Mouse (Mus musculus) kidney, postnatal 0 days (tissue): ENCODE measurements at regions not wholly inside any gene's neighbourhood (a gene's known extent, or its start where the extent isn't known, plus 50 kb on each side); places are given as distances from the start of the nearest gene placed in this dataset.

Experiments used
- ATAC-seq: fragments of 200-750 bp; cut with Nextera tagmentation; replicated peaks from 2 replicates; pipeline ENCODE4 v1.8.0; 2017; ENCODE audit warnings: low read depth, moderate number of reproducible peaks, moderate TSS enrichment, moderate library complexity; ENCODE audit not compliant: low FRiP score
- DNase-seq: peaks from one replicate; pipeline ENCODE4 v3.0.0-alpha.2; 2016; ENCODE audit warnings: low spot score
- H3K27ac ChIP-seq: fragments of 300-500 bp; sonication (generic); 2 replicates; pipeline ENCODE4 v1.5.1; 2014; ENCODE audit warnings: mild to moderate bottlenecking
- H3K27me3 ChIP-seq: fragments of 300-500 bp; sonication (generic); 2 replicates; pipeline ENCODE4 v1.6.1; 2014; ENCODE audit warnings: low read length, mixed read lengths; ENCODE audit not compliant: insufficient read depth
- H3K36me3 ChIP-seq: fragments of 300-500 bp; sonication (generic); 2 replicates; pipeline ENCODE4 v1.6.1; 2014; ENCODE audit warnings: low read length, mixed read lengths; ENCODE audit not compliant: insufficient read depth
- H3K4me1 ChIP-seq: fragments of 300-500 bp; sonication (generic); replicated peaks from 2 replicates; pipeline ENCODE4 v1.6.1; 2014; ENCODE audit warnings: antibody characterized with exemption, low read length, mixed read lengths; ENCODE audit not compliant: insufficient read depth
- H3K4me2 ChIP-seq: fragments of 300-500 bp; sonication (generic); 2 replicates; pipeline ENCODE4 v1.6.1; 2014; ENCODE audit warnings: mild to moderate bottlenecking, low read length, moderate library complexity, mixed read lengths
- H3K4me3 ChIP-seq: fragments of 300-500 bp; sonication (generic); replicated peaks from 2 replicates; pipeline ENCODE4 v1.5.1; 2014; ENCODE audit warnings: low read depth, low read length
- H3K9ac ChIP-seq: fragments of 300-500 bp; sonication (generic); 2 replicates; pipeline ENCODE4 v1.6.1; 2014; ENCODE audit warnings: low read depth, low read length
- H3K9me3 ChIP-seq: fragments of 300-500 bp; sonication (generic); replicated peaks from 2 replicates; pipeline ENCODE4 v1.6.1; 2016; ENCODE audit warnings: low read length, inconsistent platforms, mixed read lengths
- CTCF ChIP-seq: IDR thresholded peaks from 2 replicates; pipeline ENCODE4 v1.5.1; 2016; ENCODE audit warnings: antibody characterized with exemption, low read depth, mild to moderate bottlenecking, moderate library complexity
- WGBS: fragments of 180-500 bp; shearing (Covaris S2); extraction: QIAGEN DNeasy Blood & Tissue Kit; methylation state at CpG from one replicate; pipeline ENCODE4 v1.1.7; 2014; 5-methylcytosine and 5-hydroxymethylcytosine counted together

DNA sequence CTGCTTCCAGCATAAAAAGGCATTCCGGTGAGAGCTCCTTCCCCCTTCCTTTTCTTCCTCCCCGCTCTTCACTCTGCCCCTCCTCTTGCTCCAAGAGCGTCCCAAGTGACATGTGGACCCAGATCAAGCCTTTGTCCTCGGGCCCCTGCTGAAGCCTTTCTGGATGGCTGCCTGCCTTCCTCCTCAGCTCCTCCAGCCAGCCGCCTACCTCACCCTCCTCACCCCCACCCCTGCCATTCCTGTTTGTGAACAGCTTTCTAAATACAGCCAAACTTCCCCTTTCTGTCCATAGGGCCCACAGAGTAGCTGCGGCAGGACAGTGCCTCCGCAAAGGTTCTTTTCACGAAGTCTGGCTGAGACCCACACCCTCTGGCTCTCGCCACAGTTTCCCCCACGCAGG lies 87.2 kb downstream of the Zfp36l2 start:
- ATAC-seq (no peak), DNase-seq (no peak)
- Histone ChIP-seq H3K27me3 (no peaks in the 10 kb centered on the region), H3K27ac (no peak overlapping the region), H3K9me3 (no peaks in the 10 kb centered on the region), H3K4me3 (no peak overlapping the region), H3K4me1 (peaks cover 17% of the 10 kb centered on the region; the same call in 1 of the 2 replicates), H3K9ac (no peak overlapping the region), H3K4me2 (no peak overlapping the region), H3K36me3 (no peaks in the 10 kb centered on the region)
- no peak for TF ChIP-seq CTCF
- 37% methylated on average over 10 of the region's 10 CpGs for WGBS

- DNase-seq (no peak), ATAC-seq (0 out of 2 replicates have a peak, but pooled peaks have one; percentile 11)
- Histone ChIP-seq H3K9me3 (no peaks in the 10 kb centered on the region), H3K4me1 (peaks cover 17% of the 10 kb centered on the region; the same call in 1 of the 2 replicates), H3K9ac (no peak overlapping the region), H3K27me3 (no peaks in the 10 kb centered on the region), H3K4me2 (no peak overlapping the region), H3K36me3 (no peaks in the 10 kb centered on the region), H3K4me3 (no peak overlapping the region), H3K27ac (no peak overlapping the region)
- WGBS, result 68% methylated on average over 9 of the region's 9 CpGs
- TF ChIP-seq CTCF, result no peak
Observed at GRCm38 (mm10) chr17:84099737-84100136, 88.0 kb downstream of the Zfp36l2 start.

DNA sequence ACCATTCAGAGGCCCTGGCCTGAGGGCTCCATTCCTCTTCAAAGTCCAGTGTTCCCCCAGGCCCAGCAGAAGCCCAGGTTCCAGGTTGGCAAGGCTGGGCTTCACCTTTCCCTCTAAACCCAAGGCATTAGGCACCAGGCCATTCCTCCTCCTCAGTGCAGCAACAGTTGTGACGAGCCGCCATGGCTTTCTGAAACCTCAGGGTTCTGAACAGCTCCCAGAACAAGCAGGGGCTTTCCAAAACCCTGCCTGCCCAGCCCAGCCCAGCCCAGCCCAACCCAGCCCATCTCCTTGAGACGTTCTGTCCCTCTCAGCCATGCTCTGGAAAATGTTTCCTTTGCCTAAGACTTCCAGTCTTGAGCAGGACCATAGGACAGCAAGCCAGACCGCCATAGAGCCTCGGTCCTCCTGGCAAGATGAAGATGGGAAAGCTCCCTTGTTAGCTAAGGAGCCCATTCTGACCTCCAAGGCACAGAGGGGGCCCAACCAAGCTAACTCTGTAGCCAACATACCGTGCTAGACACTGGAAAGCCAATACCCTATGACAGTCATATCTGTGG lies 89.8 kb downstream of the Zfp36l2 start:
- no peak for ATAC-seq
- Histone ChIP-seq H3K36me3 (no peaks in the 10 kb centered on the region), H3K9ac (no peak overlapping the region), H3K4me2 (no peak overlapping the region), H3K4me1 (peaks cover 17% of the 10 kb centered on the region; the same call in 1 of the 2 replicates), H3K9me3 (no peaks in the 10 kb centered on the region), H3K27me3 (no peaks in the 10 kb centered on the region), H3K27ac (no peak overlapping the region), H3K4me3 (no peak overlapping the region)
- 88% methylated on average over 6 of the region's 6 CpGs for WGBS
- no peak for DNase-seq
- no peak for TF ChIP-seq CTCF

- H3K9ac ChIP-seq, result no peak overlapping the region
- no peaks in the 10 kb centered on the region for H3K9me3 ChIP-seq
- no peak overlapping the region for H3K4me3 ChIP-seq
- H3K4me2 ChIP-seq, result no peak overlapping the region
- no peak overlapping the region; the same call in 1 of the 2 replicates for H3K27ac ChIP-seq
- no peaks in the 10 kb centered on the region for H3K36me3 ChIP-seq
- H3K4me1 ChIP-seq, result peaks cover 17% of the 10 kb centered on the region; the same call in 1 of the 2 replicates
- ATAC-seq, result no peak
- no peak for TF ChIP-seq CTCF
- 70% methylated on average over 13 of the region's 13 CpGs for WGBS
- H3K27me3 ChIP-seq, result no peaks in the 10 kb centered on the region
- DNase-seq, result no peak
Observed at GRCm38 (mm10) chr17:84097286-84097685, 90.5 kb downstream of the Zfp36l2 start.

- Histone ChIP-seq H3K9me3 (no peaks in the 10 kb centered on the region), H3K4me2 (peak overlapping the region; percentile 67), H3K4me1 (peaks cover 17% of the 10 kb centered on the region; the same call in 1 of the 2 replicates), H3K27me3 (no peaks in the 10 kb centered on the region), H3K4me3 (peak overlapping the region; percentile 22), H3K36me3 (no peaks in the 10 kb centered on the region), H3K27ac (peak overlapping the region; percentile 19), H3K9ac (peak overlapping the region; percentile 52)
- ATAC-seq, result peak; percentile 37
- no peak for TF ChIP-seq CTCF
- DNase-seq, result peak; percentile 82
- WGBS, result 8% methylated on average over 59 of the region's 59 CpGs
Observed at GRCm38 (mm10) chr17:84096345-84097260, 91.1 kb downstream of the Zfp36l2 start.

GRCm38 (mm10) chr17:84095829-84096228 lies 91.9 kb downstream of the Zfp36l2 start:
- Histone ChIP-seq H3K4me2 (no peak overlapping the region), H3K4me1 (peaks cover 17% of the 10 kb centered on the region; the same call in 1 of the 2 replicates), H3K27ac (no peak overlapping the region; the same call in 1 of the 2 replicates), H3K9ac (no peak overlapping the region), H3K27me3 (no peaks in the 10 kb centered on the region), H3K9me3 (no peaks in the 10 kb centered on the region), H3K4me3 (no peak overlapping the region), H3K36me3 (no peaks in the 10 kb centered on the region)
- 38% methylated on average over 4 of the region's 4 CpGs for WGBS
- ATAC-seq, result no peak
- no peak for TF ChIP-seq CTCF
- no peak for DNase-seq
